Mouse (Mus musculus): ENCODE data around the gene Arhgef9. TPM values are rescaled to one million over a fixed set of nuclear protein-coding genes. Genes with fewer than 3 reads are reported as not detected.

Arhgef9 gene
- 0.79 TPM for polyA plus RNA-seq (2017; shearing (Covaris generic))

DNA sequence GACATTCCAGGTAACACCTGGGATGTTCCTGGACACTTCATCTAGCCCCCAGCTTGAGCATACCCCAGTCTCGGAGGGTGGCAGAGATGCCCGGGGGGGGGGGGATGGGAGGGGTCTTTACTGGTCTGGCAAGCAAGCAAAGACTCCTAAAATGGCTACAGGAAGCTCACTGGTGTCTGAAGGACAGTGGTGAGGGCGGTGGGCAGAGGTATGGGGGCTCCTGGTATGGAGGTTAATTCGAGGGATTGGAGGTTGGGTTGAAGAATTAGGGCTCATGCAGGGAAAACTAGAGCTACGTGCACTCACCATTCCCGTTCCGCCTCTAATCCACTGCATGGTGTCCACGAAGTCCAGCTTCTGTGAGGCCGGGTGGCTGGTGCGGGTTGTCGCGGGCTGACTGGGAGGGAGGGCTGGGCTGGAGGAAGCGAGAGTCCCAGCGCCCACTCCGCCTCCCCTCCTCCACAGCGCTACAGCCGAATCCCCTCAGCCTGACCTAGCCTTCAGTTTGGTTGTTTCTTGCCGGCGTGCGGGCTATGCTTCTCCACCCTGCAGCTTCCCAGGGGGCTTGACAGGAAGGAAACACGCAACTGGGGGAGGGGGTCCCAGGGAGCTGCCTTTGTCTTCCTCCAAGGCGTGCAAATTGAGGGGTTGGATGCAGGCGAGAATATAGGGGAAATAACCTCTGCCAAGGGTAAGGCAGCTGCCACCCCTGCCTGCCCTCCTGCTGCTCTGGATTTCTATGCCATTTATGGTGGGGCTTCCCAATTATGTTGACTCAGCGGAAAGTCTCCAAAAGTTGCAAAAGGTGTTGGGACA, at the start of gene Arhgef9:
Gene Arhgef9, minus strand, starts transcription at position 753 of the 816 bp plus-strand sequence.

GRCm38 (mm10) chrX:95026361-95026892, 170.2 kb downstream of the Arhgef9 start, which contains the start of gene Spin4:
Gene Spin4 (minus strand): TSS chrX:95026682.

Other genes with a start within 250 kb of the Arhgef9 start
- 0.38 TPM for gene Spin4, start 170.2 kb downstream of the Arhgef9 start, polyA plus RNA-seq (2017; shearing (Covaris generic))
- gene Amer1, start 248.0 kb upstream of the Arhgef9 start, polyA plus RNA-seq (2017; shearing (Covaris generic)), result 5.5 TPM

Measured in CD4-positive, CD25-positive, alpha-beta regulatory T cell, adult 9 weeks (primary cell).